Mouse (Mus musculus): ENCODE measurements around the gene Spp1.
"Not testable (repeated sequence)": the region's sequence is repeated elsewhere in the genome, so short reads cannot be mapped to it uniquely, and the experiment has no call there.

The Spp1 gene

DNA sequence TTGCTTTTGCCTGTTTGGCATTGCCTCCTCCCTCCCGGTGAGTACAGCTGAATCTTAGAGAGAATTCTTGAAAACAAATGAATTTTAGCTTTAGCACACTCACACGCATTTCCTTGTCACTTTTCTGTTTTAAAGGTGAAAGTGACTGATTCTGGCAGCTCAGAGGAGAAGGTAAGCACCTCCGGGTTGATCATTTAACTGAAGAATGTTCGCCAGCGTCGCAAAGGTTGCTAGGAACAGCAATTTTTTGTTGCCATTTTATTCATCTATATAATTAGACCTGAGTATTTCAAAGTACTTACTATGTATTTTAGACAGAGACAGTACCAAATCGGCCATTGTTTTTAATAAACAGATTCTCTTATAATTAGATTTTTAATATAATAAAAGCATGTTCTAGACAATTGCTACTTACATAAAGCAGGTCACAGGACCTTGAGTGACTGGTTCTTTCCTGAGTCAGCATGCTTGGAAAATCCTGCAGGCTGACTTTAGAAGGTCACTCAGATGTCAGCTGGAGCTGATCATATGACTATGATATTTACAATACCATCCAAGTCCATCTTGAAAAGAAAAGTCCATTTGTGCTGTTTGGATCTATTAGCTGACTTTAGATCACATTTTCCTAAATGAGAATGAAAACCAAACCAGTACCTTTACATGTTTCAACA lies 1.6 kb downstream of the Spp1 start:
- DNase-seq = no peak

GRCm38 (mm10) chr5:104442396-104442795 lies 7.5 kb downstream of the Spp1 start:
- DNase-seq = no peak

DNA sequence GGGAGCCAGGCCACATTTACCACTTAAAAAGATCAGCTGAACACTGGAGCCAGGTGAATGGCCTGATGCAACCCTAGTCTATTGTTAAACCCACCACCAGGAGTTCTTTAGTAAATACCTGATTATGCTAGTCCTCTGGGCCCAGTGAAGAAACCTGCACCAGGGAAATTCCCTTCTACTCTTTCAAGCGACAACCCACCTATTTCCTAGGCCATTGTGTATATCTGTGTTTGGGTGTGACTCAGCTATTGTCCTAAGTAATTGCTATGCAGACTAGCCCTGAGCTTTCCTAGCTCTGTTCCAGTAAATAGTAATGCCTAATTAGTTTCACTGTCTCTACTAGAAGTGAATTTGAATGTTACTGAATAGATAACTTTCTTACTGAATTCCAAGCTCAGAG lies 7.9 kb downstream of the Spp1 start:
- DNase-seq = no peak

GRCm38 (mm10) chr5:104446156-104446555 lies 11.2 kb downstream of the Spp1 start:
- peak; percentile 57 for DNase-seq

GRCm38 (mm10) chr5:104448346-104448745 lies 13.4 kb downstream of the Spp1 start:
- not testable (repeated sequence) for DNase-seq

- DNase-seq = no peak
Observed at GRCm38 (mm10) chr5:104449491-104449890, 14.6 kb downstream of the Spp1 start.

DNA sequence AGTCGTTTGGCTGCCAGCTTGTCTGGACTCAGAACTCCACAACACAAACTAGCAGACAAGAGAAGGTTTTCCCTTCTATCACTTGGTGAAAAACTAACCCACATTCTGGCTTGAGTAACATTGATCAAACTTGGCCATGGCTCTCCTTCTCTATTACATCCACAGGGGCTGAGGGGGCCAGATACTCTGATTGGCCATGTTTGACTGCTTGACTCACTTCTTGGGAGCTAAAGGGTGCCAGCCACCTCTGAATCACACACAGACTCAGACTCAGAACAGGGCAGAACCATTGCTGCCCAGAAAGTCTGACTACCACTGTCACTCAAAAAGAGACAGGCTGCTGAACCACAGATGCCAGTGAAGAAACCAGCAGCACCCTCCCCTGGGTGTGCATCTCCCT lies 18.2 kb downstream of the Spp1 start:
- no peak for DNase-seq

GRCm38 (mm10) chr5:104454564-104454963 lies 19.6 kb downstream of the Spp1 start:
- DNase-seq = no peak

GRCm38 (mm10) chr5:104458832-104459705 lies 24.2 kb downstream of the Spp1 start, which contains the start of gene Pkd2:
Gene Pkd2 (plus strand): TSS chr5:104459450.
- peak; percentile 79 for DNase-seq

- DNase-seq = peak; percentile 68
Observed at GRCm38 (mm10) chr5:104459706-104460455, 25.0 kb downstream of the Spp1 start.

DNA sequence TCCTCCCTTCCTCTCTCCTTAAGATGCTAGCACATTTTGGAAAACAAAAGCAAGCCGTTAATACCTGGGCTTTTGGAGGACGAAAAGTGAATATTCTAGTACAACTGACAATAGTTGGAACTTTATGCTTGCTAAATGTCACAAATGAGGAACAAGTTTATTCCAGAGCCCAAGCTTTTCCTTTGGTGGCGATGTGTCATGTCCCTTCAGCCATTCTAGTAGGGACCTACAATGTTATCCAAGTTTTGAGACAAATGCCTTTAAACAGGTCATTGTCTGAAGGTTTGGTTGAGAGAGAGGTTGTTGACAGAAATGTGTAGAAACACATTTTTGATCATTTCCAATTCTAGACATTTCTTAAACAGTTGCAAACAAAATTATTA lies 25.5 kb downstream of the Spp1 start:
- DNase-seq = no peak

- no peak for DNase-seq
Observed at GRCm38 (mm10) chr5:104460856-104461255, 25.9 kb downstream of the Spp1 start.

GRCm38 (mm10) chr5:104465279-104465678 lies 30.4 kb downstream of the Spp1 start:
- DNase-seq = no peak

DNA sequence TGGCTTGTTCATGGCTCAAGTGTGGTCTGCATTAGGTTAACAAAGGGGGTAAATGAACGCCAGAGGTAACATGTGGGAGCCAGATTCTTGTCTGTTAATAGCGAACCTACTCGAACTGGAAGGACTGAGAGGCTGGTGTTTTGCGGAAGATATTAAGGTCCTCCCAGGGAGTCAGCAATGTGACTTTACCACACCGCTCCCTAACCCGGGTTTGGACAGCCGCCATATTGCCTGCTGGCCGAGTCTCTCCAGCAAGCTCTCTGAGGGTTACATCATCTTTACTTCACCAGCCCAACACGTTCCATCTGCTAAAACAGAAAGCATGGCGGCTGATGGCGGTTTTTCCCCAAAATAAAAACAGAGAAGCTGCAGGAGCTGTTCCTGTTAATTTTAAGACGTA lies 30.8 kb downstream of the Spp1 start:
- peak; percentile 80 for DNase-seq

DNA sequence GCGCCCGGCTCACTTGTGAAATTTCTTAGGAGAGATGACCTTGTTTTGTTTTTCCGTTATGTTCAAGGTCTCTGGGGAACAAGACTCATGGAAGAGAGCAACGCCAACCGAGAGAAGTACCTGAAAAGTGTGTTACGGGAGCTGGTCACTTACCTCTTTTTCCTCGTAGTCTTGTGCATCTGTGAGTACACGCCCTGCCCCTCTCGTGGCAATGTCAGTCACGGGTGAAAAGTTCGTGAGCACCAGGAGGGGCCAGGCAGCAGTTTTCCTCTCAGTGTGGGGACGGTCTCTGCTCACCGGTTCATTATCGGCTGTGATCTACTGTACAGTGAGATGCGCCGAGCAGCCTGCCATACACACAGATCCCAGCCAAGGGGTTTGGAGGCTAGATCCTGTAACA lies 31.9 kb downstream of the Spp1 start:
- no peak for DNase-seq

GRCm38 (mm10) chr5:104468586-104468985 lies 33.7 kb downstream of the Spp1 start:
- no peak for DNase-seq

DNA sequence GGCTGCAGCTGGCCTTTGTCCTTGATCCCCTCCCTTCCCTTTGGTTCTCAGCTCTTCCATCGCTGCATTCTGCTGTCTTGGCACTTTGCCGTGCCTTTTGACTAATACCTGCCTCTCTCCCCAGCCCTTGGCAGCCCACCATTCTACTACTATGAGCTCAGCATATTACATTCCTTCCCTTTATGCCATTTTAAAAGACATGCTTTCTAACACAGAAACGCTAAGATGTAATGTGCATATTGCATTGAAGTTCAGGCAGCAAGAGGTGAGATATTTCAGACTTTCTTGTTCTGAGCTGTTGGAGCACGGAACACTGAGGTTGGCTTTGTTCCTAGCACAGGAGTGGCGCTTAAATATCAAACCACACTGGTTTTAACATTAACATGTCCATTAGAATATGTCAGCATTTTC lies 36.1 kb downstream of the Spp1 start:
- no peak for DNase-seq

DNA sequence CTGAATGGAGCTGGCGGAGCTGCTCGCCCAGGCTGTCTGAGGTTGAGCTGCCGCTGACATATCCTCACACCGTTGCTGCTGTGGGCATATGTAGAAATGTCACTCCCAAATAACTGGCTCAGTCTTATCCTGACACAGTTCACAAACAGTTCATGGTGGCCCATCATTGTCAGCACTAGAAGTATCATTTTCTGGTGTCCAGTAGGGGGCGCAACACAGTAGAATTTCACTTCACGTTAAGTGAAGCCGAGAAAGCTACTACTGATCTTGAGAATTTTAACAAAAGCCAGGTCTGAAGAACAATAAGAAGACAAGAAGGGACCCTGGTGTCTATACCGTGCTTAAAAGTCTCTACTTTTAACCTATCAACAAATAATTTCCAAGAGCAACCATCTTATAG lies 37.5 kb downstream of the Spp1 start:
- DNase-seq = no peak

DNA sequence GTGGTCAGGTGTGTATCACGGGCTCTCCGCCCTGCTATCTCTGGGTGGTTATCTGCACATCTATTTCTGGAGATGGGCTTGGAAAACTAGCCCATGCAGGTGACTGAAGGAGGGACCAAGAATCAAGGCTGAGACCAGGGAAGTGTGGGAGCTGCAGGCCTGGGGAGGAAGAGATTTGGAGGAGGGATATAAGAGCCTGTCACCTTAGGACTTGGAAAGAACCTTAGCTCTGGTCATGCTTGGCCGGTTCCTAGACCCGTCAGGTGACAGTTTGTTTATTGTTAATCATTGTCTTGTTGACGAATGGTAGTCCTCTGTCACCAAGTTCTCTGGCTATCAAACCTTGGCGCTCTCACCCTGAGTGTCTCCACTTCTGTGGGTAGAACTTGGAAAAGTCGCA lies 45.4 kb downstream of the Spp1 start:
- no peak for DNase-seq

DNA sequence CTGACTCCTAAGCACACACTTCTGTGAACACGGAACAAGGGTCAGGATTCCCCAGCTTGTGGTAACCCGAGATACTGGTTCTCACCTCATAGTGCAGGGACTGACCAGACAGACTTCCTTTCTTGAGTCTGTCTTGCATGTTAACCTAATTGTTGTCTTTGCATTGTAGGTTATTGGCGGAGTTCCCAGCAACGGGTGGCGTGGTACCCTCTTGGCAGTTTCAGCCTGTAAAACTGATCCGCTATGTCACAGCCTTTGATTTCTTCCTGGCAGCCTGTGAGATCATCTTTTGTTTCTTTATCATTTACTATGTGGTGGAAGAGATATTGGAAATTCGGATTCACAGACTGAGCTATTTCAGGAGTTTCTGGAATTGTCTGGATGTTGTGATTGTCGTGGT lies 47.9 kb downstream of the Spp1 start:
- DNase-seq = no peak

All from cerebellum, adult 11-12 months (tissue).